Mouse (Mus musculus) brain, adult 2 months (tissue): Measurements from ENCODE around the gene Mov10l1.

ENCODE experiments used
- DNase-seq: peaks from one replicate; pipeline ENCODE4 v3.0.0; 2011; ENCODE audit warnings: low read depth, low spot score

Gene Mov10l1

DNA sequence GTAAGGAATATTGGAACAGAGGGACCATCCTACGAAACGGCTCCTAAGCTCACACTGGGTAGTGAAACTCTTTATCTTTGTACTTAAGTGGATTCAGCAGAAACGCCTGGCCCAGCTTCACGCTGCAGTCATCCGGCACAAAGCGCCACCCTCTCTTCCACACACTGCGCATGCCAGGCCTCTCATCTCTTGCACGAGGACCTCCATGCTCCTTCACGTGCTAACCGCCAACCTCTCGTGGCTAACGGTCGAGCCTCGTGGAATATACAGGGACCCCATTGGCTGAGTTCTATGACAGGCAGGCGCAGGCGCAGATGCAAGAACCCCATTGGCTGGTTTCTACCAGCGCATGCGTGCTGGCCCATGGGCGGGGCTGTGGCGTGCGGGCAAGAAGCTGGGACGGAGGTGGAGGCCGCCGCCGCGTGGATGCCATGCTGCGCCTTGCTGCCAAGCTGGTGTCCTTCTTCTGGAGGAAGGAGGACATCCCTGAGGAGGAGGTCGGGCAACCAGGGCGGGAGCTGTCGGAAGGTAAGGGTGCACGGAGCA lies at the start of gene Mov10l1:
Mov10l1 (plus strand) TSS at position 376 of the 546 bp plus-strand sequence.
- no peak for DNase-seq

DNA sequence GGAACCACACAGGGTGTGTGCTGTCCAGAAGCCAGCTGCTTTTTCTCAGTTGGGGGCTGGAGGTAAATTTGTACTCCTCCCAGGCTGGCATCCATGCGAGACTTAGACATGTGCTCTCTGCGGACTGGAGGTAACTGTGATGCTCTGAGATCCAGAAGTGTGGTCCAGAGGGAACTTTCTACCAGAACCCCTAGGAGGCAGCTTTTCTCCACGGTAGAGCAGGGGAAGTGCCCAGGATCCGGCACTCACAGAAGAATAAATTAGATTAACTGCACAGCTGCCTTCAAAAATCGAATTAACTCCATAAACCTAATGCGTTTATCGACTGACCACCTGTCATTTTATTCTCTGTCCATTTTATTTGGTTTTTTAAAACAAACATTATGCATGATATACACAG lies 48.6 kb upstream of the Mov10l1 start:
- peak; percentile 65 for DNase-seq

DNA sequence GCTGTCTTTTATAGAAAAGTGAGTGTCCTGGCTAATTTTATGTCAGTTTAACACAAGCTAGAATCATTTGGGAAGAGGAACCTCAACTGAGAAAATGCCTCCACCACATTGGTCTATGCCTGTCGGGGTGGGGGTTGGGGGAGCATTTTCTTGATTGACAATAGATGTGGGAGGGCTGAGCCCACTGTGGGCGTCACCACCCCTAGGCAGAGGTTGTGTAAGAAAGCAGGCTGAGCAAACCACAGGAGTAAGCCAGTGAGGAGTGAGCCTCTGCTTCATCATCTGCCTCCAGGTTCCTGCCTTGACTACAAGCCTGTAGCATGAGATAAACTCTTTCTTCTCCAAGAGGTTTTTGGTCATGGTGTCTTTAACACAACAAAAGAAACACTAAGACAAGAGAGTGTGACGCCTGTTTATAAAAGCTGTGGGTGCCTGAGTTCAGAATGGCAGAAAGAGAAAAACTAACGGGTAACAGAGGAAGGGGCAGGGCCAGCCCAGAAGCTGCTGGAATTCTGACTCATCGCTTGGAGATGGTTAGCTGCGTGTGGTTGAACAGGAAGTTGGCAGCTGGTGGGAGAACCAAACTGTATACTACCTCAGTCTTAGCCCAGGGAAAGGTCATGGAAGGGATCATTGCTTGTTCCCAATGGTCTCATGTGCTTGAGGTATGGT lies 46.0 kb upstream of the Mov10l1 start:
- peak; percentile 60 for DNase-seq

DNA sequence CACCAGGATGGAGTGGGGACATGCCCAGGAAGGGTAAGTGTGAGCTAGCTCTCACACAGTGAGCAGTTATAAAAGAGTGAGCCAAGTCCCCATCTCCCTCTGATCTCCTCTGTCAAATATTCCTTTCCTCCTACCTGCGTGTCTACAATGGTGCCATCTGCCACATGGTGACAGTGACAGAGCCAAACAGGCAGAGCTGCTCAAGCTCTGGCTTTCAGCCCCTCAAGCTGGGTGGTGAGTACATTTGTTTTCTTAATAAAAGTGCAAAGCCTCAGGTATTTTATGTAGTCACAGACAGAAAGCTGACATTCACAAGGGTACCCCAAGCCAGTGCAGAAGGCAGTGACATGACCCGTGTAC lies 45.4 kb upstream of the Mov10l1 start:
- DNase-seq: peak; percentile 54

DNA sequence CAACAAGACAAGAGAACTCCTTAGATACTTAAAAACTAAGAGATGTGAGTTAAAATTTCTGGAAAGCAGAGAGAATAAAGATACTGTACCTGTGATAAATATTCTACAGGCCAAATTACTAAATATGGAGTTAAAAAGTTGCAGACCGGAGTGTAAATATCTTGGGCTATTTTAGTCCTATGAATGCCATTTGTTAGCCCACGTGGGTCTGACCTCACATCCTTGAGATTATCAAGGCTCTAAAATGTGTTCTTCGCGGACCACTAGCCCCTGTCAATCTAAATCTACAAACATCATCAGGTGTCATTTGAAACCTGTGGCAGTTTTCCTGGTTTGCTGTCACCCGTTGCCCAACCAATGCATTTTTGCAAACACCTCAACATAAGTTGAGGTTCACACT lies 39.9 kb upstream of the Mov10l1 start:
- no peak for DNase-seq

DNA sequence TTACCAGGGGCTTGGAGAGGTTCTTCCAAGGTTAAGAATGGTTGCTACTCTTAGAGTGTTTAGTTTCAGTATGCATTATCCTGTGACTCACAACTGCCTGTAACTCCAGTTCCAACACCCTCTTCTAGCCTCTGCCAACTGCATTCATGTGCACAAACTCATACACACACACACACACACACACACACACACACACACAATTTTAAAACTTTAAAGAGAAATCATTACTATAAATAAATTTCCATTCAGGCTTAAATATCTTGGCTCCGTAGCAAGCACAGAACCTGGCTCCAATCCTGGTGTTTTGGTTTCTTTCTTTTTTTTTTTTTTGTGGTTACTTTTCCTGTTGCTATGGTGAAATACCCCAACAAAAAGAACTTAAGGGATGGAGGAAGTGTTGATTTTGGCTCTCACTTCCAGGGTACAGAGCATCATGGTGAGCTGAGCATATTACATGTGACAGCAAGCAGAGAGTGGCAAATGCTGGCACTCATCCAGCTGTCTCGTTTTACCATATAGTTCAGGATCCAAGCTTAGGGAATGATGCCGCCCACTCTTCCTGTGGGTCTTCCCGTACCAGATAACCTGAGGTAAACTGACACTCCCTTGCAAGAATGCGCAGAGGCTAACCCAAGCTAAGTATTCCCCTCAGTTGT lies 38.7 kb upstream of the Mov10l1 start:
- peak; percentile 50 for DNase-seq

DNA sequence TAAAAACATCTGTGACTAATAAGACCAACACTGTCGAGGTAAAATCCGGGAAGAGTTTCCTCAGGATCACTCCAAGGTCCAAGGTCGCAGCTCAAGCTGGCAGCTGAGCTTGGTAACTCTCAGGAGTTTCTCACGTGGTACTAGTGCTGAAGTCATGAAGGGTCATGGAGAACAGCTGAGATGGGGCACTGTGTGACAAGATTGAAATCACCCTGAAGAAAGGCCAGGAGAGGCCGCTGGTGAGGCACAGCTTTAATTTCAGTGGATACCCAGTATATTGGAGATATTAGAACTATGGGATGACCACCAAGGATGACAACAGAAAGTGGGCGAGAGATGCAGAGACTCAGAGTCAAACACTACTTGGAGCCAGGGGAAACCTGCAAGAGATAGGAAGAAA lies 35.9 kb upstream of the Mov10l1 start:
- no peak for DNase-seq

DNA sequence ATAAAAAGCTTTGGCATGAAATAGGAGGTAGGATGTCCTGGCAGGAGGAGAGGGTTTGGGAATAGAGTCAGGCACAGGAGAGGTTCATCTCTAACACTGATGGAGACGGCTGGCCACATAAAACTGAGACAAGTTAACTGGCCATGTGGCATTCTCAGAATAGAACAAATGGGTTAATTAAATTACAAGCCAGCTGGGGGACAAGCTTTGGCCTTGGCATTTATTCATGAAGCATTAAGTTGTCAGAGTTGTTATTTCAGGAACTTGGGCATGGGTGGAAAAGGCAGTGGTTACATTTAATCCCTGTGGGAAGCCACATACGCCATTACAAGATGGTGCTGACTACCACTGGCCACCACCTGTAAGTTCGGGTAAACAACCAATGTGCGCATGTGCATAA lies 31.5 kb upstream of the Mov10l1 start:
- no peak for DNase-seq

DNA sequence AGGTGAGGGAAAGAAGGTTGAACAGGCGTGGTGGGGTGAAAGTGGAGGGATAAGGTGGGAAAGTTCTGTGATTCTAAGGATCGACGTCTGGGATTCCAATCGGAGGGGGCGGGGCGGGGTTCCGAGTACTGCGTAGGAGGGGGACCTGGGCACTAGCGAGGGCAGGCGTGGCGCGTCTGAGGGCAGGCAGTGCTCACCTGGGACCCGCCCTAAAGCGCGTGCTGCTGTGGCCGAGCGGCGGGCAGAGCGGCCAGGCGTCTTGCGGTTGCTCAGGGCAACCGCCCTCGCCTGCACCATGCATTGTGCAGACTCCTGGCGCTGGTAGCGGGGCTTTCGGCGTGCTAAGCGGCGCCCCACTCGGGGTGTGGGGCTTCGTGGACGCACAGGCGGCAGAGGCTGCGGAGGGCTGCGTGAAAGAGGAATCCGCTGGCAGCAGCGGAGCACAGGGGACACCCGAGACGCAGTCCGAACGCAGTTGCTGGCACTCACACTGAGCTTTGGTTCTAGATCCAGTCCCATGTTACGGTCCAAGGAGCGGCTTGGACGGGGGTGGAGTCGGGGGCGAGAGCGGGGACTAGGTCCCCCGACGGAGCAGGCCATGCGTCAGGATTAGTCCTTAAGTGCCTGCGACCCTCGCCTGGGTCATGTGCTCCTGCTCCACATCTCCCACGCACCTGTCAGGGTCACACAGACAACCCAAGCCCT lies 28.2 kb upstream of the Mov10l1 start, which contains the start of gene Ttll8:
Ttll8 (minus strand) TSS at position 51 of the 705 bp plus-strand sequence.
- DNase-seq: peak; percentile 18

DNA sequence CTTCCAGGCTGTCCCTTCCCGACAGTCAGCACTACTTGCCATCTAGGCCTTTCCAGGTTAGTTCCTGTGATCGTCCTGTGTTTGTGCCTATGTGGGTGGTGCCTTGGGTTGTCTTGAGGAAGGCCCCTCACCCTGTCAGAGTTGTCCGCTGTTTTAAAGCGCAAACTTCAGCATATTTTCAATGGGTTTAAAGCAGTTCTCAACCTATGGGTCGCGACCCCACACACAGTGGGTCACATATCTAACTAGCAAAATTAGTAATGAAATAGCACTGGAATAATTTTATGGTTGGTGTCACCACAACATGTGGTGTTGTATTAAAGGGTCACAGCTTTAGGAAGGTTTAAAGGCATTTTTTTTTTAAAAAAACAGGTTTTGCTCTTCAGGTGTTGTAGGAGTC lies 27.4 kb upstream of the Mov10l1 start:
- DNase-seq: no peak

DNA sequence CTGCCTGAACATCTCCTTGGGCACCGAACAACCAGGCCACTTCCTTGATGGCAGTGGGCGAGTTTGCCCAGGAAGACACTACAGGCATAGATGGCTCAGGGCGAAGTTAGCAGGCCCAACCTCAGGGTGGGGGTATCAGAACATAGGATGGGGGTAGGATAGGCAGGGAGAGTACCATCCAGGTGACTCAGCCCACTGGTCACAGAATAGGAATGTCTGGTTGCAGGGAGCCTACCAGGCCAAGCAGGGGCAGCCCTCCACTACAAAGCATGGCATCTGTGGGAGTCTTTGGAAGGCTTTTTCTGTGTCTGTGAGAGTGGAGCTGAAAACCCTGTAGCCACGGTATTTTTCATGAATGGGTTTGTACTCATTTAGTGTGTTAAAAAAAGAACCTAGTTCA lies 25.2 kb upstream of the Mov10l1 start:
- no peak for DNase-seq

DNA sequence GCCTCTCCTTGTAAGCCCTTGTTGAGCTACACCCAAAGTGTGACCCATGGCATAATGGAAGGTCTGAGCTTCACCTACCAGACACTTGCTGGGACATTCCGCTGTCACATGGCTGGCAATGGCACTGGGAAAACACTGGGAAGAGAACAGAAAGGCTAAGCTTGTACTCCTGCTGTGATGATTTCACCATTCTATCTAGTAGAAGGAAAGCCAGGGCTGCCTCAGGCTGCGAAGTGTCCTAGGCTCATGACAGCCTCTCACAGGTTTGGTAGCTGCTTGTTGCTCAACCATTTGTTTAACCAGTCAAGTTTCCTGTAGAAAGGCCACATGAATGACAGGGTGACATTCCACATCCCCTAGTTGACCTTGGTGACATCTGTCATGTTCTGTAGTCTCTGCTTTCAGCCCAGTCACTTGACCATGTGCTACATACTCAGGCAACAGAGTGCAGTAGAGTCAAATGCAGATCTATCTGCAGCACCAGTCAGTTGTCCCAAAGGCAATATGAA lies 18.6 kb upstream of the Mov10l1 start:
- DNase-seq: no peak

DNA sequence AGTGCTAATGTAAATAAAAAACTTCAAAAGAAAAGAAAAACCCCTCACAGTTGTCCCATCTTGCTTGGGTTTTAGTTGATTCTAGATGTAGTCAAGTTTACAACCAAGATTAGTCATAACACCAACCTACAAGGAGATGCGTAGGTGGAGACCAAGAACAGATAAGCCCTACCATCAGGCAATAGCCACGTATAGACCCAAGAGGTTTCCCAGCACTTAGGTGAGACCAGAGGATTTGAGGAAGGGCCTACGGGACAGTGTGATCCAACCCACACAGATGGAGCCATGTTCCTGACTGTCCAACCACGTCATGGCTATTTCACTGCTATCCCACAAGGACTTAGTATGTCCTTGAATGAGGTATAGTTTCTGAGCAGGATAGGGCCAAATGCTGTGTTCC lies 10.4 kb upstream of the Mov10l1 start:
- no peak for DNase-seq

DNA sequence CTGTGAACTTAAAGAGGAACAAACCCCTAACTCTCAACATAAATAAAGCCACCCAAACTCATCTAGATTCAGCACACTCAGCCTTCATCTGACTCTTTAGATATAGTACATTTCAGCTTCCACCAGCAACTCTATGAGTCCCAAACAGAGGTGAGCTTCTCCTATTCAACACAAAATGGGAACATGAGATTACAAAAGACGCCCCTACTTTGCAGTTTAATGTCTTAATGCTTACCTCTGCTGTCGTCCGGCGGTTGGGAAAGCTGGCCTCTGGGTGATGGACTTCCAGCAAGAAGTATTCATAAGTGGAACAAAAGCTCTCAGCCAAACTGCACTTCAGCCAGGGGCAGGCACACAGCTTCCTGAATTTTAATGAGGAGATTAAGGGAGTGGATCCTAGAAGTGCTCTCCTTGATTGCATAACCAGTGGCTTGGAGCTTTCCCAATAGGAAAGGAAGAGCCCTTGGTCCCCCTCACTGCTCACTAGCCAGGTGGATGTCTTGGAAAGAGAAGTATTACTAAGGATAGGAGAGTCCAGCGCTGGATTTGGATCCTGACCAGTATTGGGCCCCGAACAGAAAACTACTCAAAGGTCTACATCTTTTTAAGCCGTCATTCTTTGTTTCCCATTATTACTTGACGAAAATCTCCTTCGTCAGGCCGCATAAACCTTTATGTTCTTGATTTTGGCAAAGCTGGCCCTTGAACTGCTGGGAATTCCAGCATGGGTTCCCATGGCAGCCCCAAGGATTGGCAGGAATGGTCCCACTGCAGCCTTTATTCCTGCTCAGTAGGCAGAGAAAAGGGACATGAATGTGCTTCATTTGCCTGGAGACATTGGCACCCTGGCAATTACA lies 4.2 kb upstream of the Mov10l1 start, which contains the start of gene Mlc1:
Mlc1 (minus strand) TSS at position 727 of the 857 bp plus-strand sequence.
- DNase-seq: peak; percentile 54

DNA sequence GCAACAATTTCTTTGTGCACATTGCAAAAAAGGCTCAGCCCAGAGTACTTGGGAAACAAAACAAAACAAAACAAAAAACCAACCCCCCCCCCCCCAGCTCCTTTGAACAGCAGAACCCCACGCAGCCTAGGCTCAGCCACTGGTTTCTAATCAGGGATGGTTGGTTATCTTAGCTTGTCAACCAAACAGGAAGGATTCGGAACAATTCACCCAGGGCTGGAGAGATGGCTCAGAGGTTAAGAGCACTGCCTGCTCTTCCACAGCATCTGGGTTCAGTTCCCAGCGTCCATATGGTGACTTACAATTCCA lies 3.6 kb upstream of the Mov10l1 start:
- no peak for DNase-seq

DNA sequence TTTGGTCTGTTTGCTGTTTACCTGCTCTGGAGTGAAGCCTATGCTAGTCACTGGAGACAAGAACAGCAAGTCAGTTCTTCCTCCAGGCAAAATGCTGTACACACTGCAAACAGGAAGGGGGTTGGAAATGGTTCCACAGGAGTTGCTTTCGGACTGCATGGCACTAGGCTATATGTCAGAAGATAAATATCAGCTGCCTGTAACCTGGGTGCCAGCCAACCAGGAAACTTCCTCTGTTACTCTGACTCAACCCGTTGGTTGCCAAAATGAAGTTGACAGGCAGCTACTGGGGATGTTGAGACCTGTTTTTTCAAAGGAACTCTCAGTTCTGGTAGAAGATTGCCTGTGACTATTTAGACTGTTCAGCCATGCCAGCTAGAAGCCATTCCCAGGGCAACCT lies 6.5 kb downstream of the Mov10l1 start:
- no peak for DNase-seq

DNA sequence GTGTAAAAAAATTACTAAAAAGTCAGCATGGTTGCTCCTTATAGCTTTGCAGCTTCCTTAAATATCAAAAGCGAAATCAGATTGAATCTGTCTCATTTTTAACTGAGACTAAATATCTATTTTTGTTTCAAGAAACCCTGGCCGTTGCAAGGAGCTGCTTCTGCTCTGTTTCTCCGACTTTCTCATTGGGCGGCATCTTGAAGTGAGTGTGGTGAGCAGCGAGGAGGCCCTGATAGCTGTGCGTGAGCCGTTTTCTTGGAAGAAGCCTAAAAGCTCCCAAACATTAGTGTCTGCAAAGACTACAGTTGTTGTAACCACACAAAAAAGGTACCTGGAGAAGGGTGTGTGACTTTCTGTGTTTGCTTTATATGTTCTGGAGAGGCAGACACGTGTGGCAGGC lies 15.9 kb downstream of the Mov10l1 start:
- peak; percentile 23 for DNase-seq

DNA sequence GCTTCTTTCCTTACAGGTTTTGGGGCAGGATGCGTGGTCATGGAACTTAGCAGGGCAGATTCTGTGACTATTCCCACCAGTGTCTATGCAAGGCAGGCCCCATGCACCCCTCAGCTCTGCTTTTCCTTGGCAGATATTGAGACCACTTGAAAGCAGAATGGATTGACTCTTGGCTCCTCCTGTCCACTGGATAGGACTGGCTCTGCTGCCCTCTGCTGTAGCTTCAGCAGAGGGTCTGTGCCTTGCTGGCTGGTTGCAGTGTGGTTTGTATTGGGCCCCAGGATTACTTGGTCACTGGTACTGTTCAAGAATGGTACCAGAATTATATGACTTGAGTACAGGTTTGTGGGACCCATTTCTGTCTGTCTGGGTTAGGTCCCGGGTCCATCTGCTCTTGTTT lies 16.4 kb downstream of the Mov10l1 start:
- peak; percentile 14 for DNase-seq

DNA sequence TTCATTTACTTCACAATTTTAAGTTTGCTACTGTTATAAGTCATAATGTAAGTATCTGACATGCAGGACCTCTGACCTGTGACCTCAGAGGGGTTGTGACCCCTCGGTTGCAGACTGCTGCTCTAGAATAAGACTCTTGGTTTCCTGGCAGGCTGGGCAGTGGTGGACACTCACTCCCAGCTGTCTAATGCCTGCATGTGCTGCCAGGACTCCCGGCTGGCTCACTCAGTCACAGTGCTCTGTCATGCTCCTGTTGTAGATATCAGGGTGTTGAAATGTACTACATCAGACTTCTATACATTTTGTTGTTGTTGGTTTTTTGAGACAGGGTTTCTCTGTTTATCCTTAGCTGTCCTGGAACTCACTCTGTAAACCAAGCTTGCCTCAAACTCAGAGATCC lies 17.7 kb downstream of the Mov10l1 start:
- no peak for DNase-seq

DNA sequence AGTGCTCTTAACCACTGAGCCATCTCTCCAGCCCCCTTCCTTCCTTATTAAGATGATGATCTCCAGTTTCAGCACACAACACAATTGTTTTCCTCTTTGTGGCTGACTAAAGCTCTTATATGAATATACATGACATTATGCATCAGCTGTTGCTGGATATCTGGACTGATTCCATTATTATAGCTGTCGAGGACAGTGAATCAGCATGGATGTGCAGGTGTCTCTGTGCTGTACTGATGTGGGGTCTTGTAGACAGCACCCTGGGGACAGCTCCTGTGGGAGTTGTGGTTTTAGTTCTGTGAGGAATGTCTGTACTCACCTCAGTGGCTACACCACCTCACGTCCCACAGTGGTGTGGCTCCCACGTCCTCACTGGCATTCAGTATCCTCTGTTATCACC lies 18.5 kb downstream of the Mov10l1 start:
- DNase-seq: no peak

DNA sequence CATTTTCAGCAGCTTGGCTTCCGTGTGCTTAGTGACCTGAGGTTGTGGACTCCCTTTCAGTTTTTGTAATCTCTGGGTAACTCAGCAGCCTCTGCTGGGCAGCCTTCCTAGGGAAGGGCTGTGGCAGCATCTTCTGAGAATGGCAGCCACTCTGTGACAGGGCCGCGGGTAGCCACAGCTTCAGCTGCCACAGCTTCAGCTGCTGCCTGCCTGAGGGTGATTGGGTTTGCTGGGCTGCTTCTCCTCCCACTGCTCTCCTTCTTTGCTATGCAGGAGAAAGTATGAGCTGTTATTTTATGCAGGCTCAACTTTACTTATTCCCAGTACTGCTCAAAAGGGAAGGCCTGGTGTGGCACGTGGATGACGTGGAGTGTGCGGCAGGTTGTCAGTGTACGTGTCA lies 24.3 kb downstream of the Mov10l1 start:
- no peak for DNase-seq

DNA sequence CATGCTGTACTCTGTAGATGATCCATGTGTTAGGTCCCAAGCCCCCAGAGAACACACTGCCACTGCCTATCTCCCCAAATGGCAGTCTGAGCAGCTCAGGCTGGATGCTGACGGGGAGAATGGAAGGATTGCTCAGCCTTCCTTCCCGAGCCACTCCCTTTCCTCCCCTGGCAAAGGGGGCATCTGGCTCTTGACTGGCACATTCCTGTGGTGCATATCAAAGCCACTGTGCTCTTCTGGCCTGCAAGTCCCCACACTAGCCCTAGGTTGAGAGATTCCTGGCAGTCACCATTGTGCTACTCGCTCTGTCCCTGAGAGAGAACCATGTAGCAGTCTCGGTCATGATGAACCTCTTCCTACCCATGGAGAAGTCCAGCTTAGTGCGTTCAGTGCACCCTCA lies 25.1 kb downstream of the Mov10l1 start:
- no peak for DNase-seq
